Mouse (Mus musculus): ENCODE measurements around the gene Gpc1. TPM values are rescaled to one million over a fixed set of nuclear protein-coding genes. Genes with fewer than 3 reads are reported as not detected.

Gene Gpc1
- polyA plus RNA-seq (2012; rRNA removed; ENCODE audit: low replicate concordance), result 6.4 and 7.5 TPM in 2 replicates

GRCm38 (mm10) chr1:92831188-92832001 lies at the start of gene Gpc1:
TSS of gene Gpc1 (plus strand) at chr1:92831645.

DNA sequence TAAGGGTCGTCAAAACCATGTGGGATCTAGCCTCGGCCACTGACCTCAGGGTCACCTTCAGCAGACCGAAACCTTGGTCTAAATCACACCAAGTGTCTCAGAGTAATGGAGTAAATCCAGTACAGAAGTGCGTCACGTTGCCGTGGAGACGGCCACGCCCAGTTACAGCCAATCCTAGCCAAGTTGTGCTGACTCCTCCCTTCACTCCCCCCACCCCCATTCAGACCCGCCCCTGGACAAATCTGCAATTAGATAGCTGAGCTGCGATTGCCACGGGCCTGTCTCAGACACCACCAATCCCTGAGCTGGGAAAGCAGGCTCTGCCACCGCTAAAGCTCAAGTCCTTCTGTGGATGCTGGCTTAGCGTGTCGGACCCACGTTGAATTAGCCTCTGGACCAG lies 71.3 kb downstream of the Gpc1 start, which contains the start of gene Ankmy1:
Ankmy1 (minus strand) TSS at position 121 of the 400 bp plus-strand sequence.

GRCm38 (mm10) chr1:92906779-92907631 lies 75.6 kb downstream of the Gpc1 start, which contains the start of gene Dusp28:
TSS of gene Dusp28 (plus strand) at chr1:92906981.

Other genes with a start within 250 kb of the Gpc1 start
- not detected in 2 replicates for gene Olfr1412, start 245.9 kb upstream of the Gpc1 start, polyA plus RNA-seq (2012; rRNA removed; ENCODE audit: low replicate concordance)
- not detected in 2 replicates for gene Olfr1411, start 237.2 kb upstream of the Gpc1 start, polyA plus RNA-seq (2012; rRNA removed; ENCODE audit: low replicate concordance)
- not detected in 2 replicates for gene Olfr1410, start 225.9 kb upstream of the Gpc1 start, polyA plus RNA-seq (2012; rRNA removed; ENCODE audit: low replicate concordance)
- not detected in 2 replicates for gene Olfr12, start 213.9 kb upstream of the Gpc1 start, polyA plus RNA-seq (2012; rRNA removed; ENCODE audit: low replicate concordance)
- gene Cops9, start 189.7 kb upstream of the Gpc1 start, polyA plus RNA-seq (2012; rRNA removed; ENCODE audit: low replicate concordance), result 43.6 and 66.3 TPM in 2 replicates
- 0.13 and 0.23 TPM in 2 replicates for gene Otos, start 182.8 kb upstream of the Gpc1 start, polyA plus RNA-seq (2012; rRNA removed; ENCODE audit: low replicate concordance)
- not detected in 2 replicates for gene Ankmy1, start 71.3 kb downstream of the Gpc1 start, polyA plus RNA-seq (2012; rRNA removed; ENCODE audit: low replicate concordance)
- 23.9 and 44.8 TPM in 2 replicates for gene Dusp28, start 75.3 kb downstream of the Gpc1 start, polyA plus RNA-seq (2012; rRNA removed; ENCODE audit: low replicate concordance)
- gene Rnpepl1, start 79.1 kb downstream of the Gpc1 start, polyA plus RNA-seq (2012; rRNA removed; ENCODE audit: low replicate concordance), result 331 and 518 TPM in 2 replicates
- 27.0 and 42.0 TPM in 2 replicates for gene Capn10, start 102.7 kb downstream of the Gpc1 start, polyA plus RNA-seq (2012; rRNA removed; ENCODE audit: low replicate concordance)
- 17.9 and 25.5 TPM in 2 replicates for gene Gpr35, start 119.2 kb downstream of the Gpc1 start, polyA plus RNA-seq (2012; rRNA removed; ENCODE audit: low replicate concordance)
- 32.3 TPM in 1 of 2 replicates, not detected in the other for gene Aqp12, start 174.7 kb downstream of the Gpc1 start, polyA plus RNA-seq (2012; rRNA removed; ENCODE audit: low replicate concordance)

All from duodenum, adult 2 months (tissue).